Mouse (Mus musculus) stomach, embryonic 16.5 days (tissue): ENCODE results near the gene Rerg. TPM values are rescaled to one million over a fixed set of nuclear protein-coding genes. Genes with fewer than 3 reads are reported as not detected.

Source experiments
- polyA plus RNA-seq: library from polyadenylated mRNA; unstranded; fragments of >200 nt; fragmentation: Nextera tagmentation; extraction: Ambion mirVana; gene quantifications from 2 replicates; pipeline ENCODE4 v1.2.1, GENCODE M21; 2015

Gene Rerg
- polyA plus RNA-seq, 1 experiment from 2014 or later, result 32.1 TPM

Other genes with a start within 250 kb of the Rerg start
- 41.0 and 44.8 TPM in 2 replicates for gene Erp27, start 248.3 kb downstream of the Rerg start, polyA plus RNA-seq
- 0.06 TPM in 1 of 2 replicates, not detected in the other for gene Pde6h, start 246.7 kb downstream of the Rerg start, polyA plus RNA-seq
- 57.8 and 69.5 TPM in 2 replicates for gene Arhgdib, start 228.6 kb downstream of the Rerg start, polyA plus RNA-seq
- gene Ptpro, start 81.8 kb upstream of the Rerg start, polyA plus RNA-seq, result 3.2 and 3.3 TPM in 2 replicates